Mouse (Mus musculus) cortical plate, adult 2 months (tissue): ENCODE measurements around the gene Phf23. TPM values are rescaled to one million over a fixed set of nuclear protein-coding genes. Genes with fewer than 3 reads are reported as not detected.

Experiments
- H3K27ac ChIP-seq: fragments of 200-500 bp; 2 replicates; pipeline ENCODE4 v1.5.1; 2012; ENCODE audit warnings: low read length, control low read depth, inconsistent platforms; ENCODE audit not compliant: insufficient read depth
- H3K4me1 ChIP-seq: fragments of 200-500 bp; 2 replicates; pipeline ENCODE4 v1.6.1; 2011; ENCODE audit warnings: low read length; ENCODE audit not compliant: control insufficient read depth, insufficient read depth
- H3K4me3 ChIP-seq: fragments of 200-500 bp; 2 replicates; pipeline ENCODE4 v1.5.1; 2011; ENCODE audit warnings: mild to moderate bottlenecking, low read length, control low read depth; ENCODE audit not compliant: insufficient read depth
- CTCF ChIP-seq: fragments of 200-500 bp; IDR thresholded peaks from 2 replicates; pipeline ENCODE4 v1.5.1; 2011; ENCODE audit warnings: mild to moderate bottlenecking, control low read depth, low read length; ENCODE audit not compliant: insufficient read depth; ENCODE audit errors: extremely low read depth
- POLR2A ChIP-seq: fragments of 200-500 bp; IDR thresholded peaks from 2 replicates; pipeline ENCODE4 v1.6.1; 2011; ENCODE audit warnings: mild to moderate bottlenecking, low read length, control low read depth; ENCODE audit not compliant: insufficient read depth; ENCODE audit errors: extremely low read depth
- polyA plus RNA-seq: library from polyadenylated mRNA; depleted of rRNA; stranded (reverse); fragments of >200 nt; gene quantifications from 2 replicates; pipeline ENCODE4 v1.2.3, GENCODE M21; 2012

The Phf23 gene
- polyA plus RNA-seq, 1 experiment = 37.6 TPM

GRCm38 (mm10) chr11:69999666-70000065 lies 4.1 kb downstream of the Phf23 start:
- Histone ChIP-seq H3K4me3 (no peak overlapping the region), H3K27ac (no peak overlapping the region), H3K4me1 (peaks cover 8% of the 10 kb centered on the region; the same call in 1 of the 2 replicates)
- no peak for TF ChIP-seq CTCF
- TF ChIP-seq POLR2A = no peak

GRCm38 (mm10) chr11:70000396-70000898 lies 4.9 kb downstream of the Phf23 start, which contains the start of gene Dvl2:
Dvl2 (plus strand) TSS chr11:70000595.
- H3K27ac ChIP-seq = peak within 1 kb of the TSS; percentile 89
- H3K4me3 ChIP-seq = peak within 1 kb of the TSS; percentile 83
- peaks cover 8% of the 10 kb centered on the region; the same call in 1 of the 2 replicates for H3K4me1 ChIP-seq
- TF ChIP-seq POLR2A (peak; percentile 93; the same call in 1 of the 2 replicates), CTCF (no peak)

- Histone ChIP-seq H3K4me1 (peaks cover 8% of the 10 kb centered on the region; the same call in 1 of the 2 replicates), H3K4me3 (peak overlapping the region; percentile 83), H3K27ac (peak overlapping the region; percentile 89)
- TF ChIP-seq POLR2A (no peak), CTCF (no peak)
These were observed 5.6 kb downstream of the Phf23 start for GRCm38 (mm10) chr11:70001159-70001558.

GRCm38 (mm10) chr11:70001865-70002264 lies 6.3 kb downstream of the Phf23 start:
- Histone ChIP-seq H3K4me1 (peaks cover 8% of the 10 kb centered on the region; the same call in 1 of the 2 replicates), H3K4me3 (no peak overlapping the region; the same call in 1 of the 2 replicates), H3K27ac (no peak overlapping the region)
- TF ChIP-seq POLR2A (no peak), CTCF (peak; percentile 23; the same call in 1 of the 2 replicates)

GRCm38 (mm10) chr11:70002471-70002870 lies 6.9 kb downstream of the Phf23 start:
- no peak for TF ChIP-seq POLR2A
- no peak for TF ChIP-seq CTCF
- Histone ChIP-seq H3K4me3 (no peak overlapping the region), H3K27ac (no peak overlapping the region), H3K4me1 (peaks cover 8% of the 10 kb centered on the region; the same call in 1 of the 2 replicates)

- TF ChIP-seq CTCF (0 out of 2 replicates have a peak, but pooled peaks have one; percentile 11), POLR2A (no peak)
- no peak overlapping the region for H3K4me3 ChIP-seq
- no peak overlapping the region for H3K27ac ChIP-seq
- peaks cover 8% of the 10 kb centered on the region; the same call in 1 of the 2 replicates for H3K4me1 ChIP-seq
These were observed 9.9 kb downstream of the Phf23 start for GRCm38 (mm10) chr11:70005521-70005920.

GRCm38 (mm10) chr11:70010033-70010432 lies 14.5 kb downstream of the Phf23 start:
- Histone ChIP-seq H3K4me1 (peaks cover 4% of the 10 kb centered on the region; the same call in 1 of the 2 replicates), H3K27ac (no peak overlapping the region), H3K4me3 (no peak overlapping the region)
- no peak for TF ChIP-seq CTCF
- TF ChIP-seq POLR2A = no peak

- Histone ChIP-seq H3K27ac (no peak overlapping the region), H3K4me1 (peaks cover 4% of the 10 kb centered on the region; the same call in 1 of the 2 replicates), H3K4me3 (no peak overlapping the region)
- TF ChIP-seq POLR2A = no peak
- TF ChIP-seq CTCF = no peak
These were observed 15.0 kb downstream of the Phf23 start for GRCm38 (mm10) chr11:70010548-70010947.

- Histone ChIP-seq H3K27ac (no peak overlapping the region), H3K4me3 (no peak overlapping the region), H3K4me1 (peaks cover 4% of the 10 kb centered on the region; the same call in 1 of the 2 replicates)
- TF ChIP-seq CTCF = no peak
- TF ChIP-seq POLR2A = no peak
These were observed 15.4 kb downstream of the Phf23 start for GRCm38 (mm10) chr11:70010961-70011360.

- H3K4me1 ChIP-seq = peaks cover 4% of the 10 kb centered on the region; the same call in 1 of the 2 replicates
- H3K27ac ChIP-seq = no peak overlapping the region
- TF ChIP-seq CTCF (no peak), POLR2A (no peak)
- H3K4me3 ChIP-seq = no peak overlapping the region
These were observed 17.4 kb downstream of the Phf23 start for GRCm38 (mm10) chr11:70012931-70013330.

GRCm38 (mm10) chr11:70013408-70013807 lies 17.8 kb downstream of the Phf23 start:
- peaks cover 4% of the 10 kb centered on the region; the same call in 1 of the 2 replicates for H3K4me1 ChIP-seq
- no peak overlapping the region for H3K27ac ChIP-seq
- no peak overlapping the region for H3K4me3 ChIP-seq
- TF ChIP-seq CTCF = no peak
- TF ChIP-seq POLR2A = no peak
